Mouse (Mus musculus) ES-E14 (cell line): ENCODE data around the gene Hsd11b1. TPM values are rescaled to one million over a fixed set of nuclear protein-coding genes. Genes with fewer than 3 reads are reported as not detected.
"Not testable (repeated sequence)": the region's sequence is repeated elsewhere in the genome, so short reads cannot be mapped to it uniquely, and the experiment has no call there.

ENCODE experiments used
- DNase-seq: peaks from one replicate; pipeline ENCODE4 v3.0.0-alpha.2; 2013; ENCODE audit warnings: low read depth, low spot score
- H3K27ac ChIP-seq: 2 replicates; pipeline ENCODE4 v1.5.1; 2012; ENCODE audit warnings: low read depth, mild to moderate bottlenecking, low read length, moderate library complexity, mixed read lengths; ENCODE audit not compliant: poor library complexity, insufficient read depth, severe bottlenecking
- H3K36me3 ChIP-seq: 2 replicates; pipeline ENCODE4 v1.6.1; 2012; ENCODE audit warnings: mild to moderate bottlenecking, low read length, moderate library complexity, mixed read lengths; ENCODE audit not compliant: control insufficient read depth, poor library complexity, insufficient read depth, severe bottlenecking
- H3K4me1 ChIP-seq, 2 experiments: fragments of 150-350 bp in 1 of 2; sonication (generic) in 1 of 2; 2 replicates each; pipeline ENCODE4 v1.6.1; 2012; ENCODE audit warnings: low read length in 2 of 2, mild to moderate bottlenecking in 1 of 2, mixed read lengths in 1 of 2; ENCODE audit not compliant: control insufficient read depth in 2 of 2, insufficient read depth in 2 of 2, poor library complexity in 1 of 2
- H3K4me3 ChIP-seq, 2 experiments: fragments of 150-350 bp in 1 of 2; sonication (generic) in 1 of 2; 2 replicates each; pipeline ENCODE4 v1.5.1; 2012; ENCODE audit warnings: low read length in 2 of 2, low read depth in 1 of 2, mild to moderate bottlenecking in 1 of 2, mixed read lengths in 1 of 2; ENCODE audit not compliant: insufficient read depth in 1 of 2, poor library complexity in 1 of 2, severe bottlenecking in 1 of 2
- H3K9ac ChIP-seq: 2 replicates; pipeline ENCODE4 v1.6.1; 2012; ENCODE audit warnings: low read depth, mild to moderate bottlenecking, low read length, mixed read lengths; ENCODE audit not compliant: poor library complexity, insufficient read depth, severe bottlenecking
- H3K9me3 ChIP-seq: fragments of 150-350 bp; sonication (generic); 2 replicates; pipeline ENCODE4 v1.6.1; 2012; ENCODE audit warnings: low read depth, mild to moderate bottlenecking, low read length; ENCODE audit not compliant: control insufficient read depth, insufficient read depth
- CHD2 ChIP-seq: IDR thresholded peaks from 2 replicates; pipeline ENCODE4 v1.6.1; 2014; ENCODE audit warnings: mild to moderate bottlenecking, low read depth, low read length, inconsistent platforms
- HCFC1 ChIP-seq: IDR thresholded peaks from 2 replicates; pipeline ENCODE4 v1.6.1; 2012; ENCODE audit warnings: low read length, inconsistent platforms, borderline replicate concordance; ENCODE audit not compliant: insufficient read depth
- MAFK ChIP-seq: IDR thresholded peaks from 2 replicates; pipeline ENCODE4 v1.6.1; 2014; ENCODE audit warnings: mild to moderate bottlenecking, low read depth, low read length, inconsistent platforms; ENCODE audit not compliant: insufficient read depth
- ZC3H11A ChIP-seq: IDR thresholded peaks from 2 replicates; pipeline ENCODE4 v1.6.1; 2012; ENCODE audit warnings: low read depth, mild to moderate bottlenecking, inconsistent platforms, low read length, borderline replicate concordance
- ZNF384 ChIP-seq: IDR thresholded peaks from 2 replicates; pipeline ENCODE4 v1.6.1; 2012; ENCODE audit warnings: low read depth, low read length, inconsistent platforms
- in situ Hi-C, 2 experiments: fragments of 600-800 bp; cut with MboI; formaldehyde crosslinking; loops; one replicate each; pipeline ENCODE4 v1.15.1; 2025; ENCODE audit warnings: low sequenced_read_pairs in 2 of 2, inconsistent platforms in 1 of 2; ENCODE audit not compliant: unreplicated experiment in 2 of 2
- total RNA-seq: library from RNA; depleted of rRNA; stranded (reverse); fragments of 300-350 nt; gene quantifications from 2 replicates; pipeline ENCODE4 v1.2.3, GENCODE M21; 2012

The Hsd11b1 gene
- total RNA-seq, 1 experiment, result 0.18 TPM

GRCm38 (mm10) chr1:193259559-193259958 lies 4.3 kb downstream of the Hsd11b1 start:
- Histone ChIP-seq H3K27ac (no peak overlapping the region), H3K4me1 (no peaks in the 10 kb centered on the region), H3K36me3 (no peaks in the 10 kb centered on the region), H3K9ac (no peak overlapping the region), H3K9me3 (no peaks in the 10 kb centered on the region), H3K4me3 (no peak overlapping the region)
- no peak for DNase-seq
- no peak for TF ChIP-seq MAFK
- no peak for TF ChIP-seq ZC3H11A
- TF ChIP-seq ZNF384, result no peak
- TF ChIP-seq CHD2, result no peak
- no peak for TF ChIP-seq HCFC1
- in situ Hi-C loops, result no loop called here

GRCm38 (mm10) chr1:193256621-193257098 lies 7.2 kb downstream of the Hsd11b1 start:
- Histone ChIP-seq H3K9ac (no peak overlapping the region), H3K9me3 (no peaks in the 10 kb centered on the region), H3K27ac (no peak overlapping the region), H3K36me3 (no peaks in the 10 kb centered on the region), H3K4me1 (no peaks in the 10 kb centered on the region), H3K4me3 (no peak overlapping the region)
- no peak for DNase-seq
- TF ChIP-seq HCFC1, result no peak
- no peak for TF ChIP-seq MAFK
- TF ChIP-seq ZC3H11A, result no peak
- no peak for TF ChIP-seq ZNF384
- no peak for TF ChIP-seq CHD2
- in situ Hi-C loops, result no loop called here

- no peak for DNase-seq
- Histone ChIP-seq H3K36me3 (no peaks in the 10 kb centered on the region), H3K4me1 (no peaks in the 10 kb centered on the region), H3K27ac (no peak overlapping the region), H3K9ac (no peak overlapping the region), H3K4me3 (no peak overlapping the region), H3K9me3 (no peaks in the 10 kb centered on the region)
- no peak for TF ChIP-seq ZNF384
- TF ChIP-seq MAFK, result no peak
- in situ Hi-C loops, result no loop called here
Observed at GRCm38 (mm10) chr1:193256289-193256577, 7.6 kb downstream of the Hsd11b1 start.

GRCm38 (mm10) chr1:193255488-193256288 lies 8.2 kb downstream of the Hsd11b1 start:
- no peak for TF ChIP-seq ZNF384
- TF ChIP-seq HCFC1, result no peak
- no peak for TF ChIP-seq CHD2
- TF ChIP-seq MAFK, result no peak
- TF ChIP-seq ZC3H11A, result no peak
- Histone ChIP-seq H3K4me3 (no peak overlapping the region), H3K9me3 (no peaks in the 10 kb centered on the region), H3K9ac (no peak overlapping the region), H3K27ac (no peak overlapping the region), H3K36me3 (no peaks in the 10 kb centered on the region), H3K4me1 (no peaks in the 10 kb centered on the region)
- peak; percentile 21 for DNase-seq
- in situ Hi-C loops, result no loop called here

GRCm38 (mm10) chr1:193255032-193255431 lies 8.8 kb downstream of the Hsd11b1 start:
- in situ Hi-C loops, result no loop called here
- no peak for TF ChIP-seq MAFK
- TF ChIP-seq CHD2, result no peak
- TF ChIP-seq HCFC1, result no peak
- no peak for TF ChIP-seq ZNF384
- no peak for TF ChIP-seq ZC3H11A

GRCm38 (mm10) chr1:193253895-193254294 lies 10.0 kb downstream of the Hsd11b1 start:
- H3K9ac ChIP-seq, H3K4me1 ChIP-seq, DNase-seq, H3K9me3 ChIP-seq, H3K36me3 ChIP-seq, H3K27ac ChIP-seq, in situ Hi-C loops, H3K4me3 ChIP-seq: not testable (repeated sequence)

More at GRCm38 (mm10) chr1:193255032-193255431, 8.8 kb downstream of the Hsd11b1 start:
- Histone ChIP-seq H3K9ac (no peak overlapping the region), H3K36me3 (no peaks in the 10 kb centered on the region), H3K4me1 (0 out of 4 replicates have a peak, but pooled peaks cover 0 to 1% of the 10 kb centered on the region in 2 experiments), H3K4me3 (no peak overlapping the region), H3K9me3 (no peaks in the 10 kb centered on the region), H3K27ac (no peak overlapping the region)
- no peak for DNase-seq
